Mouse (Mus musculus) right cerebral cortex, postnatal 10 days (tissue): ENCODE measurements around the gene Lrrc75a.

Experiments used
- DNase-seq, 2 experiments: peaks; one replicate each; pipeline ENCODE4 v3.0.0; 2021; ENCODE audit warnings: low spot score in 2 of 2

Gene Lrrc75a

DNA sequence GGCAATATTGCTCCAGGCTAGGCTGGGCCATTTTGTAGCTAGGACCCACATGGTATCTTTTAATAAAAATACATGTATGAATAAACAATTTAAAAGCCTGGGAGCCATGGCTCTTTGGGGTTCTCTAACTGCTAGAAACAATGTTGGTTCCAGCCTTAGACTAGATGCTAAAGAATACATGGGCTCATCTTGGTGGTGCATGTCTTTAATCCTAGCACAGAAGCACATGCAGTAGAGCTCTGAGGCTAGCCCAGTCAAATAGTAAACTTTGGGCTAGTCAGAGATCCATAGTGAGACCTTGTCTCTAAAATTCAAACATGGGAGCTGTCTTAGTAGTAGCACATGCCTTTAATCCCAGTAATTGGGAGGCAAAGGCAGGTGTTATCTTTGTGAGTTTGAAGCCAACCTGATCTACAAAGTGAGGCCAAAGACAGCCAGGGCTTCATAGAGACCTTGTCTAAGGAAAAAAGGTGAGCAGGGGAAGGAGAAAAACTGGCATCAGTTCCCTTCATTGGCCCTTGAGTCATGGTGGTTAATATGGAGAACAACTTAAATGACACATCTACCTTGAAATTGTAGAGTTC lies 93.3 kb downstream of the Lrrc75a start:
- no peak for DNase-seq
